Mouse (Mus musculus) embryonic facial prominence, embryonic 11.5 days (tissue): ENCODE measurements at regions not wholly inside any gene's neighbourhood (a gene's known extent, or its start where the extent isn't known, plus 50 kb on each side); places are given as distances from the start of the nearest gene placed in this dataset.

ENCODE experiments used
- ATAC-seq: fragments of 200-750 bp; cut with Nextera tagmentation; replicated peaks from 2 replicates; pipeline ENCODE4 v1.8.0; 2017; ENCODE audit warnings: low read depth; ENCODE audit not compliant: insufficient number of reproducible peaks, low FRiP score, low TSS enrichment
- DNase-seq: peaks from one replicate; pipeline ENCODE4 v3.0.0-alpha.2; 2015; ENCODE audit warnings: low spot score
- H3K27ac ChIP-seq: fragments of 300-500 bp; sonication (generic); replicated peaks from 2 replicates; pipeline ENCODE4 v1.5.1; 2014; ENCODE audit warnings: mild to moderate bottlenecking, low read depth, low read length, control low read depth
- H3K27me3 ChIP-seq: fragments of 300-500 bp; sonication (generic); 2 replicates; pipeline ENCODE4 v1.6.1; 2014; ENCODE audit warnings: mild to moderate bottlenecking, low read length, moderate library complexity, mixed read lengths; ENCODE audit not compliant: control insufficient read depth, insufficient read depth
- H3K36me3 ChIP-seq: fragments of 300-500 bp; sonication (generic); replicated peaks from 2 replicates; pipeline ENCODE4 v1.6.1; 2014; ENCODE audit warnings: low read depth, mild to moderate bottlenecking, low read length, moderate library complexity, mixed read lengths; ENCODE audit not compliant: control insufficient read depth, insufficient read depth
- H3K4me1 ChIP-seq: fragments of 300-500 bp; sonication (generic); 2 replicates; pipeline ENCODE4 v1.6.1; 2014; ENCODE audit warnings: low read length, mixed read lengths; ENCODE audit not compliant: control insufficient read depth, insufficient read depth
- H3K4me2 ChIP-seq: fragments of 300-500 bp; sonication (generic); 2 replicates; pipeline ENCODE4 v1.6.1; 2014; ENCODE audit warnings: low read depth, mild to moderate bottlenecking, control low read depth, low read length, moderate library complexity
- H3K4me3 ChIP-seq: fragments of 300-500 bp; sonication (generic); 2 replicates; pipeline ENCODE4 v1.5.1; 2014; ENCODE audit warnings: low read depth, low read length, control low read depth
- H3K9ac ChIP-seq: fragments of 300-500 bp; sonication (generic); replicated peaks from 2 replicates; pipeline ENCODE4 v1.6.1; 2014; ENCODE audit warnings: mild to moderate bottlenecking, control low read depth, low read length
- H3K9me3 ChIP-seq: fragments of 300-500 bp; sonication (generic); replicated peaks from 2 replicates; pipeline ENCODE4 v1.6.1; 2016; ENCODE audit warnings: mild to moderate bottlenecking, low read length, inconsistent platforms, mixed read lengths; ENCODE audit not compliant: control insufficient read depth
- WGBS: fragments of 180-500 bp; shearing (Covaris S2); extraction: QIAGEN DNeasy Blood & Tissue Kit; methylation state at CpG from one replicate; pipeline ENCODE4 v1.1.7; 2014; 5-methylcytosine and 5-hydroxymethylcytosine counted together

DNA sequence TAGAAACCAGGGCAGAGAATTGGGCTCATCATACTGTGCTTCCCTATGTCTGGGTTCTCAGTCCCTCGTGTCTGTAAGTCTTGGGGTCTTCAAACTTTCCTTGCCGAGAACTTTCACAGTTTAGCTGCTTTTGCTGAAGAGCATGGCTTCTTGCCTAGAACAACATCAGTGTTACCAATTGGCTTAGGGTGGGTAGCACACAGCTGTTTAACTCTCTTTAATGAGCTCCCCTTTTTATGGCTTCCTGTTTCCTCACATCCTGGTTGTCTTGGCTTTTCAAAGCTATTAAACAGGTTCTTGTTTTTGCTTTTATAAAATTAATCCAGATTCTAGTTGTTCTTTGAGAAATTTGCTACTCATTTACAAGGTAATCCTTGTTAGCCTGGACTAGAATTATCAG lies 725.3 kb upstream of the Gje1 start:
- no peak overlapping the region for H3K4me2 ChIP-seq
- WGBS = 85% methylated on average over 2 of the region's 2 CpGs
- ATAC-seq (no peak), DNase-seq (no peak)
- H3K27ac ChIP-seq = no peak overlapping the region
- no peaks in the 10 kb centered on the region for H3K36me3 ChIP-seq
- H3K4me1 ChIP-seq = no peaks in the 10 kb centered on the region
- H3K9me3 ChIP-seq = no peaks in the 10 kb centered on the region
- H3K27me3 ChIP-seq = no peaks in the 10 kb centered on the region
- H3K4me3 ChIP-seq = no peak overlapping the region
- H3K9ac ChIP-seq = no peak overlapping the region

GRCm38 (mm10) chr10:15441216-15441615 lies 723.2 kb upstream of the Gje1 start:
- no peak for DNase-seq
- no peaks in the 10 kb centered on the region for H3K4me1 ChIP-seq
- H3K9me3 ChIP-seq = no peaks in the 10 kb centered on the region
- 86% methylated on average over 1 of the region's 1 CpGs for WGBS
- H3K4me3 ChIP-seq = no peak overlapping the region
- no peak overlapping the region for H3K9ac ChIP-seq
- no peak for ATAC-seq
- H3K27me3 ChIP-seq = no peaks in the 10 kb centered on the region
- no peaks in the 10 kb centered on the region for H3K36me3 ChIP-seq
- no peak overlapping the region for H3K4me2 ChIP-seq
- no peak overlapping the region for H3K27ac ChIP-seq

GRCm38 (mm10) chr10:15426746-15427145 lies 708.7 kb upstream of the Gje1 start:
- no peak overlapping the region for H3K4me3 ChIP-seq

DNA sequence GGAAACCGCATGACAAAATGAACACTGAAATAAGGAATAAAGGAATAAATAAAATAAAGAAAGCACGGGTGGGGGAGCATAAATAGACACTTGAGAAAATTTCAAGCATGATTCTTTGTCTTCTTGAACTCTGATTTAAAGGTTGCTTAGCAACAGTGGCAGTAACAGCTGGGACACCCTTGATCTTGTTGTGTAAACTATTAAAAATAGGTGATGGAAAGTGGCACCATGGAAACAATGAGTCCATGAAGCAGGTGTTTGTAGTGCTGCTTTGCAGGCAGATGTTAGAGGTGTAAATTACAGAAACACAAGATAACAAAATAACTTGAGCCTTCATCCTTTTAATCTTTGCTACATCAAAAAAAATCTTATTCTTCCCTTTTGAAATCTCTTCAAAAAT lies 688.2 kb upstream of the Gje1 start:
- H3K4me3 ChIP-seq = no peak overlapping the region
- DNase-seq (no peak), ATAC-seq (no peak)
- H3K9me3 ChIP-seq = no peaks in the 10 kb centered on the region
- H3K36me3 ChIP-seq = no peaks in the 10 kb centered on the region
- H3K27ac ChIP-seq = no peak overlapping the region
- WGBS = 56% methylated on average over 2 of the region's 2 CpGs
- H3K27me3 ChIP-seq = no peaks in the 10 kb centered on the region
- no peaks in the 10 kb centered on the region for H3K4me1 ChIP-seq
- H3K4me2 ChIP-seq = no peak overlapping the region
- H3K9ac ChIP-seq = no peak overlapping the region

More at GRCm38 (mm10) chr10:15426746-15427145, 708.7 kb upstream of the Gje1 start:
- ATAC-seq (no peak), DNase-seq (no peak)
- no peak overlapping the region for H3K27ac ChIP-seq
- no peaks in the 10 kb centered on the region for H3K27me3 ChIP-seq
- H3K9me3 ChIP-seq = no peaks in the 10 kb centered on the region
- H3K36me3 ChIP-seq = no peaks in the 10 kb centered on the region
- 73% methylated on average over 2 of the region's 2 CpGs for WGBS
- no peaks in the 10 kb centered on the region for H3K4me1 ChIP-seq
- no peak overlapping the region for H3K9ac ChIP-seq
- no peak overlapping the region for H3K4me2 ChIP-seq

GRCm38 (mm10) chr10:15405706-15406105 lies 687.7 kb upstream of the Gje1 start:
- no peak overlapping the region for H3K27ac ChIP-seq
- no peaks in the 10 kb centered on the region for H3K36me3 ChIP-seq
- H3K27me3 ChIP-seq = no peaks in the 10 kb centered on the region
- H3K9me3 ChIP-seq = no peaks in the 10 kb centered on the region
- H3K9ac ChIP-seq = no peak overlapping the region
- H3K4me2 ChIP-seq = no peak overlapping the region
- no peak overlapping the region for H3K4me3 ChIP-seq
- H3K4me1 ChIP-seq = no peaks in the 10 kb centered on the region
- no peak for ATAC-seq
- WGBS = 27% methylated on average over 3 of the region's 3 CpGs
- no peak for DNase-seq

DNA sequence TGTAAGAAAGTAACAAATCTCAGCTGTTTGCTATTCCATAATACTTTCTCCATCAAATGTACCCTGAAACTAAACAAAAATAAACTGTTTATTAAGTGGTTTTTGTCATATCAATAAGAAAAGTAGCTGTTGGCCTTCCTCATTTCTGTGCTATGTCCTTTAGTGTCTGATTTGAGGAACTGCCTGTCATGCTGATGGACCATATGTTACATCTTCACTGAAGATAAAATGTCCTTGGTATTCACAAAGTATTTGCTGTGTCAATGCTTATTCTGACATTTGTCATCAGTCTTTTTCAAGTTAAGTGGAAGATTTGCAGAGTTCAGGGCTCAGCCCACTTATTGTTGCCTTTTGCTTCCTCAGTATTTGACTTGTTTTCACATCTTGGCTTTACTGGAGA lies 682.0 kb upstream of the Gje1 start:
- Histone ChIP-seq H3K4me2 (no peak overlapping the region), H3K36me3 (no peaks in the 10 kb centered on the region), H3K9me3 (no peaks in the 10 kb centered on the region), H3K4me3 (no peak overlapping the region), H3K4me1 (no peaks in the 10 kb centered on the region), H3K27me3 (no peaks in the 10 kb centered on the region), H3K9ac (no peak overlapping the region), H3K27ac (no peak overlapping the region)
- ATAC-seq (no peak), DNase-seq (no peak)

GRCm38 (mm10) chr10:15397114-15397513 lies 679.1 kb upstream of the Gje1 start:
- no peak for DNase-seq
- Histone ChIP-seq H3K4me3 (no peak overlapping the region), H3K4me2 (no peak overlapping the region), H3K36me3 (no peaks in the 10 kb centered on the region), H3K27me3 (no peaks in the 10 kb centered on the region), H3K27ac (no peak overlapping the region), H3K9me3 (no peaks in the 10 kb centered on the region), H3K4me1 (no peaks in the 10 kb centered on the region), H3K9ac (no peak overlapping the region)
- ATAC-seq = no peak
- 63% methylated on average over 1 of the region's 1 CpGs for WGBS

DNA sequence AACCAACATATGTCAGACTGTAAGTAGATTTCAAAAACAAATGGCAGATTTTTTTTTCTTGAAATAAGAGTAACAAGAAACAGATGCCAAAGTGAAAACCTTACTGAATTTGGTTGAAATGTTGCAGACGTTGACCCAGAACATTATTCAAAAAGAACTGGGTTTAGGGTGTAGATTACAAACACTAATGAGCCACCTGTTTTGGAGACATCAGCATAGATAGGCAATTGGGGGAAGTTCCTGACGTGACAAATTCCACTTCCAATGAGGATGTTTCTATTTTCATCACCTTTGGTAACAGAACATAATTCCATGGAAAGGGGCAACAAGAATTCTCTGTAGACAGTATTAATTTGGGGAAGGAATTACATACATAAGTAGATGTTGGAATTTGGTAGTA lies 677.3 kb upstream of the Gje1 start:
- Histone ChIP-seq H3K4me2 (no peak overlapping the region), H3K4me1 (no peaks in the 10 kb centered on the region), H3K27ac (no peak overlapping the region), H3K9me3 (no peaks in the 10 kb centered on the region), H3K4me3 (no peak overlapping the region), H3K9ac (no peak overlapping the region), H3K27me3 (no peaks in the 10 kb centered on the region), H3K36me3 (no peaks in the 10 kb centered on the region)
- ATAC-seq (no peak), DNase-seq (peak; percentile 32)
- 33% methylated on average over 2 of the region's 2 CpGs for WGBS
